Comparison of ENCODE assay signal across 9 mouse cellular contexts in the genomic region with DNA sequence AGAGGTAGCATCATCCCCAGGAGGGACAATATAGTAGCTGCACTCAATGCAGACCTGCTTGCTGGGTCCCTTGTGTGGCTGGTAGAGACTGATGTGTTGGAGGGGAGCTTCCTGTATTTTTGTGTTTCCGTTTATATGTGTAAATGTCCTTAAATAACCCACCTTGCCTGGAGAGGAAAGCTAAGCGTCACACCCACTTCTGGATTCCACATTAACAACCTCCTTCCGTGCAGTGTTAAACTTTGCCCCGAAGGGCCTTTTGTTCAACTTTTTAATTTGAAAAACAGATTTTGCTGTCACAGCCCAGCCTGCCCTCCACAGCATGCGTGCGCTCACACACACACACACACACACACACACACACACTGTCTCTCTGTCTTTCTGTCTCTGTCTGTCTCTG.
DNase-seq lines count a peak whose midpoint lies in the region; ATAC-seq and TF ChIP-seq lines count a peak whose summit lies in the region.
"Had no signal": no experiment of that assay in that cellular context is flagged by ENCODE, and none has a peak within 500 bp of the region (broad histone marks: within the 10 kb centered on the region; RNA-seq: fewer than 3 reads in every experiment).

No protein-coding gene starts in this region.

- TF ChIP-seq POLR2A in liver, adult 2 months (IDR thresholded peaks at IDR 0.05; ENCODE audit: extremely low read depth, insufficient read depth, low read length): no peak

- peak; percentile 32 for DNase-seq in liver, adult 2 months (ENCODE audit: extremely low read depth, low read depth, low spot score)
- no peak for DNase-seq in liver
- DNase-seq in liver, embryonic 11.5 days (ENCODE audit: low spot score): no peak
- DNase-seq in ovary, postnatal 10 days (ENCODE audit: low spot score): no peak
- DNase-seq in layer of hippocampus, postnatal 10 days (ENCODE audit: low spot score in 2 of 2): no peak
- DNase-seq: adrenal gland, postnatal 25 days had no signal

- no peak for ATAC-seq in heart, embryonic 13.5 days (ENCODE audit: extremely low read depth, insufficient number of reproducible peaks, low FRiP score, low TSS enrichment)
- peak; percentile 7; the same call in 1 of the 2 replicates for ATAC-seq in kidney, embryonic 15.5 days (replicated peaks; ENCODE audit: low FRiP score)
- ATAC-seq in neural tube, embryonic 15.5 days (ENCODE audit: low FRiP score): no peak
- ATAC-seq in liver, embryonic 11.5 days (replicated peaks; ENCODE audit: low FRiP score): no peak

- H3K79me2 ChIP-seq in liver, adult 2 months (ENCODE audit: control insufficient read depth, insufficient read depth, low read length): no peaks in the 10 kb centered on the region

- no peak overlapping the region for H3K9ac ChIP-seq in liver, adult 2 months (ENCODE audit: low read depth, low read length)
- peak overlapping the region; percentile 25 for H3K9ac ChIP-seq in heart, embryonic 13.5 days
- H3K9ac ChIP-seq in kidney, embryonic 15.5 days: 0 out of 2 replicates have a peak overlapping the region, but pooled peaks have one; percentile 10
- H3K9ac ChIP-seq in neural tube, embryonic 15.5 days (replicated peaks): no peak overlapping the region
- H3K9ac ChIP-seq in liver, embryonic 11.5 days (ENCODE audit: low read depth, low read length): no peak overlapping the region

- 60% methylated on average over 6 of the region's 6 CpGs for WGBS in liver, adult 2 months
- WGBS in heart, embryonic 13.5 days: 60% methylated on average over 6 of the region's 6 CpGs
- WGBS in kidney, embryonic 15.5 days: 13% methylated on average over 6 of the region's 6 CpGs
- 38% methylated on average over 6 of the region's 6 CpGs for WGBS in neural tube, embryonic 15.5 days
- WGBS in liver, embryonic 11.5 days: 69% methylated on average over 6 of the region's 6 CpGs

- H3K27ac ChIP-seq in liver, adult 2 months (replicated peaks; ENCODE audit: insufficient read depth, low read depth, low read length): no peak overlapping the region
- peak overlapping the region; percentile 73 for H3K27ac ChIP-seq in heart, embryonic 13.5 days (replicated peaks)
- H3K27ac ChIP-seq in kidney, embryonic 15.5 days: peak overlapping the region; percentile 83
- peak overlapping the region; percentile 72 for H3K27ac ChIP-seq in neural tube, embryonic 15.5 days (replicated peaks)
- no peak overlapping the region for H3K27ac ChIP-seq in liver, embryonic 11.5 days (ENCODE audit: low read depth, low read length)

- no peaks in the 10 kb centered on the region for H3K36me3 ChIP-seq in liver, adult 2 months (ENCODE audit: control insufficient read depth, insufficient read depth, low read length)
- H3K36me3 ChIP-seq in heart, embryonic 13.5 days: peaks cover 3% of the 10 kb centered on the region
- H3K36me3 ChIP-seq in kidney, embryonic 15.5 days: 0 out of 2 replicates have a peak, but pooled peaks cover under 1% of the 10 kb centered on the region
- no peaks in the 10 kb centered on the region for H3K36me3 ChIP-seq in neural tube, embryonic 15.5 days
- no peaks in the 10 kb centered on the region for H3K36me3 ChIP-seq in liver, embryonic 11.5 days (ENCODE audit: control insufficient read depth, insufficient read depth, low read length)

- 0 out of 2 replicates have a peak overlapping the region, but pooled peaks have one; percentile 18 for H3K4me2 ChIP-seq in heart, embryonic 13.5 days
- H3K4me2 ChIP-seq in kidney, embryonic 15.5 days: peak overlapping the region; percentile 52
- H3K4me2 ChIP-seq in neural tube, embryonic 15.5 days: peak overlapping the region; percentile 43; the same call in 1 of the 2 replicates
- H3K4me2 ChIP-seq in liver, embryonic 11.5 days: no peak overlapping the region

- no peaks in the 10 kb centered on the region for H3K27me3 ChIP-seq in liver, adult 2 months (ENCODE audit: control insufficient read depth, insufficient read depth, low read length)
- no peaks in the 10 kb centered on the region for H3K27me3 ChIP-seq in heart, embryonic 13.5 days (replicated peaks)
- H3K27me3 ChIP-seq in kidney, embryonic 15.5 days: no peaks in the 10 kb centered on the region
- H3K27me3 ChIP-seq in neural tube, embryonic 15.5 days (replicated peaks): no peaks in the 10 kb centered on the region; the same call in 1 of the 2 replicates
- H3K27me3 ChIP-seq in liver, embryonic 11.5 days (replicated peaks; ENCODE audit: control insufficient read depth, insufficient read depth, low read length): peaks cover 5% of the 10 kb centered on the region; the same call in 1 of the 2 replicates

- peaks cover 10% of the 10 kb centered on the region for H3K4me1 ChIP-seq in liver, adult 2 months (ENCODE audit: control insufficient read depth, insufficient read depth, low read length)
- peaks cover 76% of the 10 kb centered on the region for H3K4me1 ChIP-seq in heart, embryonic 13.5 days
- peaks cover 72% of the 10 kb centered on the region for H3K4me1 ChIP-seq in kidney, embryonic 15.5 days
- peaks cover 66% of the 10 kb centered on the region for H3K4me1 ChIP-seq in neural tube, embryonic 15.5 days
- peaks cover 14% of the 10 kb centered on the region; the same call in 1 of the 2 replicates for H3K4me1 ChIP-seq in liver, embryonic 11.5 days (replicated peaks; ENCODE audit: control insufficient read depth, insufficient read depth, low read length)

- no peak overlapping the region for H3K4me3 ChIP-seq in liver, adult 2 months (ENCODE audit: insufficient read depth, low read depth, low read length)
- no peak overlapping the region for H3K4me3 ChIP-seq in heart, embryonic 13.5 days
- no peak overlapping the region for H3K4me3 ChIP-seq in kidney, embryonic 15.5 days (replicated peaks)
- no peak overlapping the region for H3K4me3 ChIP-seq in neural tube, embryonic 15.5 days (replicated peaks)
- no peak overlapping the region for H3K4me3 ChIP-seq in liver, embryonic 11.5 days (ENCODE audit: low read depth, low read length)

- no peaks in the 10 kb centered on the region for H3K9me3 ChIP-seq in heart, embryonic 13.5 days
- no peaks in the 10 kb centered on the region for H3K9me3 ChIP-seq in kidney, embryonic 15.5 days (replicated peaks)
- H3K9me3 ChIP-seq in neural tube, embryonic 15.5 days (replicated peaks): no peaks in the 10 kb centered on the region
- H3K9me3 ChIP-seq in liver, embryonic 11.5 days (ENCODE audit: control insufficient read depth, low read length): no peaks in the 10 kb centered on the region

- no peak for TF ChIP-seq CTCF in liver, adult 2 months (IDR thresholded peaks at IDR 0.05; ENCODE audit: low read depth, low read length)

Comparison
In these comparisons a context has a peak if more than half of its experiments do, and no peak if none do; other contexts are left out.
1. H3K27ac ChIP-seq: peak in heart, embryonic 13.5 days (single experiment), kidney, embryonic 15.5 days (single experiment) and neural tube, embryonic 15.5 days (single experiment); none in liver, adult 2 months (single experiment) and liver, embryonic 11.5 days (single experiment).
2. H3K9ac ChIP-seq: peak in heart, embryonic 13.5 days (single experiment) and kidney, embryonic 15.5 days (single experiment); none in liver, adult 2 months (single experiment), neural tube, embryonic 15.5 days (single experiment) and liver, embryonic 11.5 days (single experiment).